Mouse (Mus musculus) granulocyte monocyte progenitor cell, adult 5-6 weeks (primary cell): ENCODE results near the gene Txnip. TPM values are rescaled to one million over a fixed set of nuclear protein-coding genes. Genes with fewer than 3 reads are reported as not detected.

Experiments used
- ATAC-seq: replicated peaks from 2 replicates; pipeline ENCODE4 v1.8.0; 2016; ENCODE audit warnings: mild to moderate bottlenecking, moderate TSS enrichment, inconsistent platforms; ENCODE audit not compliant: poor library complexity, severe bottlenecking
- total RNA-seq, 2 experiments: library from RNA; stranded (forward) in 1 of 2; stranded (reverse) in 1 of 2; fragments of 200-712, 200-1000 nt in 1 of 2; fragments of >200 nt in 1 of 2; fragmentation: Nextera tagmentation in 1 of 2; gene quantifications; 2 replicates each; pipeline ENCODE4 v1.2.3; 2014 to 2017

The Txnip gene
- total RNA-seq, 2 experiments from 2014 or later: 80.5 to 110 TPM

GRCm38 (mm10) chr3:96565105-96565504 is 7.3 kb downstream of the Txnip start:
- no peak for ATAC-seq

- ATAC-seq: 0 out of 2 replicates have a peak, but pooled peaks have one; percentile 17
Measured at GRCm38 (mm10) chr3:96566661-96567450, 9.1 kb downstream of the Txnip start.

- no peak for ATAC-seq
Measured at GRCm38 (mm10) chr3:96568605-96569004, 10.8 kb downstream of the Txnip start.

GRCm38 (mm10) chr3:96569506-96569905 is 11.7 kb downstream of the Txnip start:
- no peak for ATAC-seq

GRCm38 (mm10) chr3:96569966-96570605 is 12.3 kb downstream of the Txnip start:
- no peak for ATAC-seq

GRCm38 (mm10) chr3:96570643-96571042 is 12.9 kb downstream of the Txnip start:
- ATAC-seq: no peak

- no peak for ATAC-seq
Measured at GRCm38 (mm10) chr3:96571336-96571735, 13.6 kb downstream of the Txnip start.

- ATAC-seq: 0 out of 2 replicates have a peak, but pooled peaks have one; percentile 31
Measured at GRCm38 (mm10) chr3:96571896-96572698, 14.3 kb downstream of the Txnip start.

GRCm38 (mm10) chr3:96573611-96574511 is 16.1 kb downstream of the Txnip start:
- ATAC-seq: no peak

- no peak for ATAC-seq
Measured at GRCm38 (mm10) chr3:96575272-96575984, 17.7 kb downstream of the Txnip start.

- peak; percentile 11; the same call in 1 of the 2 replicates for ATAC-seq
Measured at GRCm38 (mm10) chr3:96576005-96576658, 18.4 kb downstream of the Txnip start.

GRCm38 (mm10) chr3:96576690-96577541 is 19.2 kb downstream of the Txnip start, which contains the start of gene Gm16253:
Gm16253 (plus strand) TSS chr3:96576984.
- peak; percentile 80 for ATAC-seq

GRCm38 (mm10) chr3:96577566-96577965 is 19.8 kb downstream of the Txnip start:
- ATAC-seq: no peak

GRCm38 (mm10) chr3:96578561-96579238 is 20.9 kb downstream of the Txnip start:
- no peak for ATAC-seq

GRCm38 (mm10) chr3:96579239-96579750 is 21.5 kb downstream of the Txnip start:
- ATAC-seq: no peak

- ATAC-seq: peak; percentile 80
Measured at GRCm38 (mm10) chr3:96579885-96580454, 22.2 kb downstream of the Txnip start.

GRCm38 (mm10) chr3:96581141-96581540 is 23.4 kb downstream of the Txnip start:
- ATAC-seq: no peak
